Mouse (Mus musculus) left cerebral cortex, adult 2 months (tissue): ENCODE results near the gene Zfp512b. TPM values are rescaled to one million over a fixed set of nuclear protein-coding genes. Genes with fewer than 3 reads are reported as not detected.
A peak's percentile ranks its signal among the peaks of the same experiment; 100 is the strongest.

ENCODE experiments used
- DNase-seq, 2 experiments: peaks; one replicate each; pipeline ENCODE4 v3.0.0; 2021 to 2022; ENCODE audit warnings: low spot score in 2 of 2, mixed read lengths in 1 of 2; ENCODE audit errors: extremely low spot score in 1 of 2
- H3K27ac ChIP-seq: fragments of 200-600 bp; 2 replicates; pipeline ENCODE4 v1.8.1; 2022
- H3K4me3 ChIP-seq: fragments of 200-600 bp; 2 replicates; pipeline ENCODE4 v1.8.1; 2022
- CTCF ChIP-seq: fragments of 200-600 bp; IDR thresholded peaks from 2 replicates; pipeline ENCODE4 v1.8.1; 2022; ENCODE audit warnings: antibody characterized with exemption, mild to moderate bottlenecking, moderate library complexity
- intact Hi-C: fragments of 180-260 bp; cut with DNase I; formaldehyde crosslinking; loops from one replicate; pipeline ENCODE4 v1.15.1; 2025
- total RNA-seq, 2 experiments: library from RNA; stranded (reverse); gene quantifications; 2 replicates each; pipeline ENCODE4 v1.2.3; 2021

Zfp512b gene
- total RNA-seq, 2 experiments from 2014 or later = 83.1 to 93.8 TPM

- TF ChIP-seq CTCF = no peak
- intact Hi-C loops = no loop called here
- Histone ChIP-seq H3K27ac (no peak overlapping the region), H3K4me3 (no peak overlapping the region)
- peak in 1 of 2 experiments; percentile 8 for DNase-seq
These were observed 3.4 kb downstream of the Zfp512b start for GRCm38 (mm10) chr2:181589011-181589731.

- Histone ChIP-seq H3K4me3 (no peak overlapping the region), H3K27ac (no peak overlapping the region)
- DNase-seq = peak in 1 of 2 experiments; percentile 7
- TF ChIP-seq CTCF = no peak
- intact Hi-C loops = no loop called here
These were observed 4.3 kb downstream of the Zfp512b start for GRCm38 (mm10) chr2:181588229-181588780.

- DNase-seq = peak; percentile 7 to 10
- Histone ChIP-seq H3K27ac (no peak overlapping the region), H3K4me3 (no peak overlapping the region)
- TF ChIP-seq CTCF = no peak; the same call in 1 of the 2 replicates
- intact Hi-C loops = no loop called here
These were observed 4.8 kb downstream of the Zfp512b start for GRCm38 (mm10) chr2:181587796-181588195.

- TF ChIP-seq CTCF = no peak
- intact Hi-C loops = no loop called here
- Histone ChIP-seq H3K4me3 (no peak overlapping the region), H3K27ac (no peak overlapping the region)
- no peak for DNase-seq
These were observed 6.5 kb downstream of the Zfp512b start for GRCm38 (mm10) chr2:181586124-181586523.

- Histone ChIP-seq H3K27ac (no peak overlapping the region), H3K4me3 (no peak overlapping the region)
- intact Hi-C loops = no loop called here
- TF ChIP-seq CTCF = no peak
- no peak for DNase-seq
These were observed 7.1 kb downstream of the Zfp512b start for GRCm38 (mm10) chr2:181585506-181585905.

- no peak within 1 kb of the TSS for H3K4me3 ChIP-seq
- no peak for DNase-seq
- no peak for TF ChIP-seq CTCF
- intact Hi-C loops = loop anchor here (5.0 kb wide), 1 partner anchor 192 kb away; no protein-coding TSS in a partner anchor
- H3K27ac ChIP-seq = no peak within 1 kb of the TSS
These were observed 8.1 kb downstream of the Zfp512b start, which contains the start of gene Uckl1 for GRCm38 (mm10) chr2:181584411-181584942. Gene Uckl1 (minus strand): TSS chr2:181584892.

GRCm38 (mm10) chr2:181583460-181584257, 8.9 kb downstream of the Zfp512b start:
- no peak for TF ChIP-seq CTCF
- intact Hi-C loops = loop anchor here (5.0 kb wide), 1 partner anchor 191 kb away; no protein-coding TSS in a partner anchor
- no peak overlapping the region for H3K4me3 ChIP-seq
- no peak overlapping the region for H3K27ac ChIP-seq
- DNase-seq = no peak

GRCm38 (mm10) chr2:181582939-181583338, 9.7 kb downstream of the Zfp512b start:
- TF ChIP-seq CTCF = no peak
- Histone ChIP-seq H3K27ac (no peak overlapping the region), H3K4me3 (no peak overlapping the region)
- peak in 1 of 2 experiments; percentile 9 for DNase-seq
- intact Hi-C loops = loop anchor here (1.0 to 5.0 kb wide), 2 partner anchors 7 to 191 kb away; no protein-coding TSS in a partner anchor

GRCm38 (mm10) chr2:181582358-181582757, 10.2 kb downstream of the Zfp512b start:
- Histone ChIP-seq H3K27ac (peak overlapping the region; percentile 96; the same call in 1 of the 2 replicates), H3K4me3 (peak overlapping the region; percentile 55; the same call in 1 of the 2 replicates)
- intact Hi-C loops = loop anchor here (1.0 to 5.0 kb wide), 2 partner anchors 8 to 190 kb away; no protein-coding TSS in a partner anchor
- peak in 1 of 2 experiments; percentile 10 for DNase-seq
- TF ChIP-seq CTCF = no peak

- intact Hi-C loops = loop anchor here (1.0 to 5.0 kb wide), 3 partner anchors 9 to 189 kb away; partner anchors contain the start of gene Dnajc5
- H3K27ac ChIP-seq = peak overlapping the region; percentile 96
- TF ChIP-seq CTCF = peak; percentile 5; the same call in 1 of the 2 replicates
- peak overlapping the region; percentile 55 for H3K4me3 ChIP-seq
- peak; percentile 85 to 87 for DNase-seq
These were observed 11.0 kb downstream of the Zfp512b start for GRCm38 (mm10) chr2:181581402-181582120.

- Histone ChIP-seq H3K27ac (peak overlapping the region; percentile 96), H3K4me3 (peak overlapping the region; percentile 55)
- peak; percentile 79 for DNase-seq
- intact Hi-C loops = loop anchor here (1.0 to 5.0 kb wide), 2 partner anchors 61 to 189 kb away; partner anchors contain the start of gene Dnajc5
- peak; percentile 86 for TF ChIP-seq CTCF
These were observed 11.6 kb downstream of the Zfp512b start for GRCm38 (mm10) chr2:181581016-181581401.
